Mouse (Mus musculus) myocyte (in vitro differentiated cells): ENCODE measurements around the gene Irak2.

Experiments
- E2F4 ChIP-seq: IDR thresholded peaks from one replicate; pipeline ENCODE4 v1.6.1; 2011; ENCODE audit warnings: mild to moderate bottlenecking, control low read depth, moderate library complexity; ENCODE audit not compliant: insufficient read depth
- POLR2A ChIP-seq: IDR thresholded peaks from one replicate; pipeline ENCODE4 v1.6.1; 2011; ENCODE audit warnings: low read depth, mild to moderate bottlenecking, control low read depth, moderate library complexity; ENCODE audit not compliant: insufficient read length

GRCm38 (mm10) chr6:113632863-113633262 is 5.4 kb upstream of the Irak2 start:
- TF ChIP-seq POLR2A: no peak
- no peak for TF ChIP-seq E2F4
